Mouse (Mus musculus) adrenal gland, adult 8-10 months (tissue): ENCODE results near the gene Lrtm2. TPM values are rescaled to one million over a fixed set of nuclear protein-coding genes. Genes with fewer than 3 reads are reported as not detected.

ENCODE experiments used
- total RNA-seq, 4 experiments: library from RNA; stranded (reverse); gene quantifications; 2 replicates each; pipeline ENCODE4 v1.2.4; 2022

Lrtm2 gene
- total RNA-seq, 4 experiments from 2014 or later = 0.17 to 0.34 (median 0.24) TPM; not detected in 1

Other genes with a start within 250 kb of the Lrtm2 start
- gene Dcp1b, start 155.5 kb downstream of the Lrtm2 start, total RNA-seq = 10 to 100 TPM; 12.6 to 26.1 (median 20.7) TPM
- 100 to 1,000 TPM in 3 of 4 experiments, 10 to 100 TPM in 1; 97.1 to 218 (median 127) TPM for gene Cacna1c, start 134.3 kb downstream of the Lrtm2 start, total RNA-seq
- under 1 TPM in 3 of 4 experiments, not detected in 1; 0.24 to 0.62 (median 0.24) TPM for gene Cacna2d4, start 94.2 kb downstream of the Lrtm2 start, total RNA-seq
- gene Adipor2, start 86.9 kb upstream of the Lrtm2 start, total RNA-seq = 100 to 1,000 TPM in 3 of 4 experiments, 10 to 100 TPM in 1; 81.4 to 148 (median 128) TPM
- gene Fbxl14, start 148.9 kb upstream of the Lrtm2 start, total RNA-seq = 10 to 100 TPM; 35.2 to 38.8 (median 36.3) TPM
- 1 to 10 TPM; 1.7 to 4.7 (median 3.5) TPM for gene Wnt5b, start 213.6 kb upstream of the Lrtm2 start, total RNA-seq